Mouse (Mus musculus) common myeloid progenitor, adult 5-6 weeks (primary cell): ENCODE measurements around the gene Nav2. TPM values are rescaled to one million over a fixed set of nuclear protein-coding genes. Genes with fewer than 3 reads are reported as not detected.

Experiments
- ATAC-seq: replicated peaks from 2 replicates; pipeline ENCODE4 v1.8.0; 2016; ENCODE audit warnings: low read depth, mild to moderate bottlenecking, moderate TSS enrichment, inconsistent platforms; ENCODE audit not compliant: poor library complexity, severe bottlenecking
- total RNA-seq: library from RNA; stranded (forward); fragments of 200-1000, 187-1606 nt; gene quantifications from 2 replicates; pipeline ENCODE4 v1.2.3, GENCODE M21; 2017

Gene Nav2
- total RNA-seq, 1 experiment from 2014 or later: 7.8 TPM

GRCm38 (mm10) chr7:49297148-49297547 is 388.6 kb downstream of the Nav2 start:
- peak; percentile 85 for ATAC-seq

- no peak for ATAC-seq
Measured at GRCm38 (mm10) chr7:49298431-49298839, 389.9 kb downstream of the Nav2 start.

GRCm38 (mm10) chr7:49301487-49301886 is 393.0 kb downstream of the Nav2 start:
- ATAC-seq: no peak

GRCm38 (mm10) chr7:49303600-49304411 is 395.3 kb downstream of the Nav2 start:
- ATAC-seq: peak; percentile 17; the same call in 1 of the 2 replicates

GRCm38 (mm10) chr7:49307717-49308116 is 399.2 kb downstream of the Nav2 start:
- ATAC-seq: 0 out of 2 replicates have a peak, but pooled peaks have one; percentile 39

- no peak for ATAC-seq
Measured at GRCm38 (mm10) chr7:49309746-49310145, 401.2 kb downstream of the Nav2 start.

GRCm38 (mm10) chr7:49313945-49314344 is 405.4 kb downstream of the Nav2 start:
- ATAC-seq: no peak

GRCm38 (mm10) chr7:49315033-49315432 is 406.5 kb downstream of the Nav2 start:
- ATAC-seq: no peak

GRCm38 (mm10) chr7:49316600-49316999 is 408.1 kb downstream of the Nav2 start:
- ATAC-seq: no peak

- no peak for ATAC-seq
Measured at GRCm38 (mm10) chr7:49318183-49318897, 409.8 kb downstream of the Nav2 start.

- no peak for ATAC-seq
Measured at GRCm38 (mm10) chr7:49318898-49319293, 410.4 kb downstream of the Nav2 start.

- ATAC-seq: no peak
Measured at GRCm38 (mm10) chr7:49319981-49320380, 411.5 kb downstream of the Nav2 start.

GRCm38 (mm10) chr7:49321124-49321531 is 412.6 kb downstream of the Nav2 start:
- peak; percentile 90 for ATAC-seq

GRCm38 (mm10) chr7:49322179-49322578 is 413.7 kb downstream of the Nav2 start:
- no peak for ATAC-seq

- ATAC-seq: no peak
Measured at GRCm38 (mm10) chr7:49324575-49324974, 416.1 kb downstream of the Nav2 start.

- ATAC-seq: peak; percentile 53
Measured at GRCm38 (mm10) chr7:49326136-49326722, 417.7 kb downstream of the Nav2 start.

GRCm38 (mm10) chr7:49326967-49327742 is 418.6 kb downstream of the Nav2 start:
- no peak for ATAC-seq

- no peak for ATAC-seq
Measured at GRCm38 (mm10) chr7:49330181-49330580, 421.7 kb downstream of the Nav2 start.

GRCm38 (mm10) chr7:49331939-49332338 is 423.4 kb downstream of the Nav2 start:
- no peak for ATAC-seq

- no peak for ATAC-seq
Measured at GRCm38 (mm10) chr7:49332644-49333043, 424.1 kb downstream of the Nav2 start.
